Mouse (Mus musculus): ENCODE data around the gene Fam193b.

Fam193b gene

GRCm38 (mm10) chr13:55527834-55528772 is 42.8 kb downstream of the Fam193b start:
- DNase-seq (ENCODE audit: low read depth, low spot score): no peak

GRCm38 (mm10) chr13:55527212-55527611 is 43.7 kb downstream of the Fam193b start:
- DNase-seq (ENCODE audit: low read depth, low spot score): no peak

- no peak for DNase-seq (ENCODE audit: low read depth, low spot score)
Measured at GRCm38 (mm10) chr13:55525733-55526553, 45.0 kb downstream of the Fam193b start.

GRCm38 (mm10) chr13:55523951-55524600 is 46.8 kb downstream of the Fam193b start:
- DNase-seq (ENCODE audit: low read depth, low spot score): no peak

GRCm38 (mm10) chr13:55523278-55523677 is 47.6 kb downstream of the Fam193b start:
- DNase-seq (ENCODE audit: low read depth, low spot score): no peak

- peak; percentile 47 for DNase-seq (ENCODE audit: low read depth, low spot score)
Measured at GRCm38 (mm10) chr13:55522730-55523129, 48.2 kb downstream of the Fam193b start.

- no peak for DNase-seq (ENCODE audit: low read depth, low spot score)
Measured at GRCm38 (mm10) chr13:55519606-55520005, 51.3 kb downstream of the Fam193b start.

GRCm38 (mm10) chr13:55516955-55517354 is 54.0 kb downstream of the Fam193b start:
- peak; percentile 83 for DNase-seq (ENCODE audit: low read depth, low spot score)

- DNase-seq (ENCODE audit: low read depth, low spot score): no peak
Measured at GRCm38 (mm10) chr13:55513828-55514227, 57.1 kb downstream of the Fam193b start.

- peak; percentile 94 for DNase-seq (ENCODE audit: low read depth, low spot score)
Measured at GRCm38 (mm10) chr13:55513111-55513748, 57.7 kb downstream of the Fam193b start, which contains the start of gene Pdlim7. TSS of gene Pdlim7 (minus strand) at chr13:55513676.

- peak; percentile 61 for DNase-seq (ENCODE audit: low read depth, low spot score)
Measured at GRCm38 (mm10) chr13:55512379-55513031, 58.4 kb downstream of the Fam193b start.

GRCm38 (mm10) chr13:55511492-55511861 is 59.4 kb downstream of the Fam193b start:
- DNase-seq (ENCODE audit: low read depth, low spot score): no peak

- peak; percentile 66 for DNase-seq (ENCODE audit: low read depth, low spot score)
Measured at GRCm38 (mm10) chr13:55510668-55511491, 60.0 kb downstream of the Fam193b start.

GRCm38 (mm10) chr13:55510332-55510667 is 60.6 kb downstream of the Fam193b start:
- peak; percentile 61 for DNase-seq (ENCODE audit: low read depth, low spot score)

GRCm38 (mm10) chr13:55508531-55508930 is 62.4 kb downstream of the Fam193b start:
- DNase-seq (ENCODE audit: low read depth, low spot score): no peak

- peak; percentile 76 for DNase-seq (ENCODE audit: low read depth, low spot score)
Measured at GRCm38 (mm10) chr13:55507877-55508276, 63.0 kb downstream of the Fam193b start.

- DNase-seq (ENCODE audit: low read depth, low spot score): no peak
Measured at GRCm38 (mm10) chr13:55506697-55507096, 64.2 kb downstream of the Fam193b start.

GRCm38 (mm10) chr13:55505810-55506209 is 65.1 kb downstream of the Fam193b start:
- DNase-seq (ENCODE audit: low read depth, low spot score): no peak

- no peak for DNase-seq (ENCODE audit: low read depth, low spot score)
Measured at GRCm38 (mm10) chr13:55504390-55504789, 66.5 kb downstream of the Fam193b start.

- no peak for DNase-seq (ENCODE audit: low read depth, low spot score)
Measured at GRCm38 (mm10) chr13:55502405-55502804, 68.5 kb downstream of the Fam193b start.

Measured in ES-CJ7 (cell line).